Mouse (Mus musculus): ENCODE data around the gene Psenen. TPM values are rescaled to one million over a fixed set of nuclear protein-coding genes. Genes with fewer than 3 reads are reported as not detected.

The Psenen gene
- 10 to 100 TPM; 82.7 to 90.1 TPM for total RNA-seq (2021)

DNA sequence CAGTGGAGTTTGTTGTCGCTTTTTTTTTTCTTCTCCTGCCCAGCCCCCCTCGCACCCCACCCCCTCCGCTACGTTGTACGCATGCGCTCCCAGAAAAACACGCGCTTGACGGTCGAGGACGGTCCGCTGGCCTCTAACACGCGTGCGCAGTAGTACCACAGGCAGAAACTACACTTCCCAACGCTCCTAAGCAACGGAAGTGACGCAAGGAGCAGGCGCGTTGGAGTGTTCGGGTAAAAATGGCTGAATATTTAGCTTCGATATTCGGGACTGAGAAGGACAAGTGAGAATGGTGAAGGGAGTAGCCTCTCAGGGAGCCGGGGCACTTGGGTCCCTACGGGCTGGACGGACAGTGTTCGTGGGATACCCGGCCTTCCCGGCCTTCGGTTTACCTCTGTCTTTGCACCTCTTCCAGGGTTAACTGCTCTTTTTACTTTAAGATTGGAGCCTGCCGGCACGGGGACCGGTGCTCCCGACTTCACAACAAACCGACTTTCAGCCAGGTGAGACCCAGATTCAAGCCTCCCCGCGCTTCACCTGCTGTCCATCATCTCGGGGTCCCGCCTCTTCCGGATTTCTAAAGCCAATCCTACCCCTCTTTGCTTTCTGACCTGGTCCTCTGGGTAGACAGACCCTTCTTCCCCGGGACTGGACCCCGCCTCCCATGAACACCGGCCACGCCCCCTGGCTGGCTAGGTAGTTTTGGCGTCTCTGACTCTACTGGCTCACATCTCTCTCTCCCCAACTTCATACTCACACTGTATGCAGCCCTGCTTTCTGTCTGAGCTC is at the start of gene Psenen, which contains the start of the genes U2af1l4 and Gm49396:
TSS of gene Psenen (minus strand) at position 511 of the 789 bp plus-strand sequence.
TSS of gene U2af1l4 (plus strand) at position 185 of the 789 bp plus-strand sequence.
TSS of gene Gm49396 (plus strand) at position 228 of the 789 bp plus-strand sequence.
- intact Hi-C loops (cut with DNase I): loop anchor here (1.0 kb wide), 1 partner anchor 25 kb away; the partner anchor contains the start of gene Kmt2b

DNA sequence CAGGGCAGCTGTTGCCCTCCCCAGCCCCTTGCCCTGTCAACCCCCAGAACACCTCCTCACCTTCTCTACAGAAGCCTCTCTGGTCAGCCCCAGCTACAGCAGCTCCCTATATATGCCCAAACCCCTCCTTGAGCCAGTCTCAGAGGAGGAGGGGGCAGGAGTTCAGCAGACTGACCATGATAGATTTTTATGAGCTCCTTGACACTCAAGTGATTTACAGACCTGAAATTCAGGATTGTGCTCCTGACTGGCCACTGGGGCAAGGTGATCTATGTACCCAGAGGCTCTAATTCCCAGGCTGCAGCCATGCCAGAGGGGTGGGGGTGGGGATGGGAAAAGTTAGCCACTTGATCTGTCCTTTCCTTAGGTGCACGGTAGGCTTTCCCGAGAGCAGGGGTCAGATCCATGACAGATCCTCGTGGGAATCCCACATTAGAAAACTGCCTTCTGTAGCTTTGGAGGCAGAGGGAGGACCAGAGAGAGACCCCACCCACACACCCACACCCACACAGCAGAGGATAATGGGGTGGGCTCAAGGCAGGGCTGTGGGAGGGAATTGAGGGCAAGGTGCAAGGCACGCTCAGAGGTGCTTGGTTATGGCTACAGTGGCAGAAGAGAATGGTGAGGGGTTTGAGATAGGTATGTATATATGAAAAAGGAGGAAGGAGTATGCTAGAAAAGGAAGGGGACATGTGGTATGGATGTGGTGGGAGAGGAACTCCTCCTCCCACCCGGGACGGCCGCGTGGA is 49.4 kb upstream of the Psenen start, which contains the start of gene Upk1a:
TSS of gene Upk1a (minus strand) at position 194 of the 749 bp plus-strand sequence.
- intact Hi-C loops (cut with DNase I): loop anchor here (1.0 kb wide), 1 partner anchor 24 kb away; no protein-coding TSS in a partner anchor
- DNase-seq (ENCODE audit: low spot score in 2 of 2): no peak

More for the DNA sequence above, at the start of gene Psenen, which contains the start of the genes U2af1l4 and Gm49396:
- DNase-seq (ENCODE audit: low spot score in 2 of 2): peak; percentile 95 to 98

DNA sequence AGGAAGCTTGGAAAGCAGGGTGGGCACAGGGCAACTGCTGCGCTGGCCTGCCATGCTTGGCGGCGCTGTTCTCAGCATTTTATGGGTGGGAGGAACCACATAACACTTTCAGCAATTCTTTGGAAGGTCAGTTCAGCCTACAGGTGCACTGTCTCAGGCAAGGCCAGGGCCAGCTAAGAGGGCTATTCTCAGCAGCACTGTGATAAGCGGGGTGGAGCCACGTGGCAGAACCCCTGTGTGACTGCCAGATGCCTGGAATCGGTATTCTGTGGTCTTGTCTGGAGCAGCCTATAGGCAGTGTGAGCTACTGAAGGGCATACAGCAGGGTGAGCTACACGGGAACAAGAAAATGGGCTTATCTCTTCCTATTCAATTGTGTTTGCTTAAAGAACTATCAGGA is 46.6 kb upstream of the Psenen start:
- intact Hi-C loops (cut with DNase I): no loop called here
- DNase-seq (ENCODE audit: low spot score in 2 of 2): no peak

GRCm38 (mm10) chr7:30608476-30608875 is 45.0 kb upstream of the Psenen start:
- no peak for DNase-seq (ENCODE audit: low spot score in 2 of 2)
- intact Hi-C loops (cut with DNase I): no loop called here

DNA sequence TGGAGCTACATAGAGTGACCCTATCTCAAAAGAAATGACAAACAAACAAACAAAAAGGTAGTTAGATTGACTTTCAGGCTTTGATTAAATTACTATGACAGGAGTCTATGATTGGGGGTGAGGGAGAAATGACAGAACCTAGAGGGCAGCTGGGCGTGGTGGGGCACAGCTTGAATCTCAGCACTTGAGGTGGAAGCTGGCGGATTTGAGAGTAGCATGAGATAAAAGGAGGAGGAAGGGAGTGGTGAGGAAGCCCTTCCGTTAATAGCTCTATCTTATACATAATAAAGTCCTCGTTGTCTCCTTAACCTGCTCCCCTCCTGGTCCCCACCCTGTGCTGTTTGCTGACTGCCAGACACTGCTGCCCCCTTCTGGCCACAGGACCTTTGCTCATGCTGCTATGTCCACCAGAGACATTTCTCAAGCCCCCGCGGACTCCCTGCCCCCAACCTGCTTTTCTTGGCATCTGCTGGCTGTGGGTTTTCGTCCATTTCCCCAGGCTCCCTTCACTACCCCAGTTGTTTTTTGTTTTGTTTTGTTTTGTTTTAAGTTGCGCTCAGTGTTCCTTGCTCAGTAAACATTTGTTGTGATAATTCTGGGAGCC is 44.4 kb upstream of the Psenen start:
- intact Hi-C loops (cut with DNase I): loop anchor here (2.0 kb wide), 1 partner anchor 19 kb away; the partner anchor contains the start of gene Cox6b1
- no peak for DNase-seq (ENCODE audit: low spot score in 2 of 2)

DNA sequence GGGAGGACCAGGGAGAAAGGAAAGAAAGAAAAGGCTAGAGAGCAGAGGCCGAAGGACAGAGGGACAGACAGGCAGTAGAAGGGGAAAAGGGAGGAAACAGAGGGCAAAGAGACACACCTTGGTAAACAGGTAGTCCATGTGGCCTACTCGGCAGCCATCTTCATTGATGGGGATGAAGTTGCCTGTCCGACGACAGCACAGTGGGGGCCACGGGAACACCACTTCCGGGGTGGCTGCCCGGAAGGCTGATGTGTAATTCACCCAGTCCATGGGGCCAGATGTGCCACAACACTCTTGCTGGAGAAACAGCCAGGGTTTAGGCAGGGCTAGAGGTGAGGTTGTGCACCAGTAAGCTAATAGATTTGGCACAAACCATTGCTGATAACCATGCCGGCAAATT is 41.5 kb upstream of the Psenen start:
- DNase-seq (ENCODE audit: low spot score in 2 of 2): no peak
- intact Hi-C loops (cut with DNase I): no loop called here

- DNase-seq (ENCODE audit: low spot score in 2 of 2): no peak
- intact Hi-C loops (cut with DNase I): no loop called here
Observed at GRCm38 (mm10) chr7:30604424-30604823, 41.0 kb upstream of the Psenen start.

DNA sequence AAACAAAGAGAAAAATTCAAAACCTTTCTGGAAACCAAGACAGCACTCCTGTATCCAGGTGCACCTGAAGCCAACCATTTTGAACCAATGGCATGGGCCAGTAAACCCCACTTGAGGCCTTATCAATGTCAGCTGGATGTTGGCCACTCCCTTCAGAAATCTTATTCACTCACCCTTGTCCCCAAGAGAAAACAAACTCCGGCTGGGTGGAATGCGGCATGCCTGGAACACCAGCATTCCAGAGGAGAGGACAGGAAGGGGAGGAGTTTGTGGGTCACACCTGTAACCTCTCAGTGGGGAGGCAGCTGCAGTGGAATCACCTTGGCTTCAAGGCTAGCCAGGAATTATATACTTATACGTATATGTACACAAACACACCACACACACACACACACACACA is 39.2 kb upstream of the Psenen start:
- DNase-seq (ENCODE audit: low spot score in 2 of 2): no peak
- intact Hi-C loops (cut with DNase I): no loop called here

DNA sequence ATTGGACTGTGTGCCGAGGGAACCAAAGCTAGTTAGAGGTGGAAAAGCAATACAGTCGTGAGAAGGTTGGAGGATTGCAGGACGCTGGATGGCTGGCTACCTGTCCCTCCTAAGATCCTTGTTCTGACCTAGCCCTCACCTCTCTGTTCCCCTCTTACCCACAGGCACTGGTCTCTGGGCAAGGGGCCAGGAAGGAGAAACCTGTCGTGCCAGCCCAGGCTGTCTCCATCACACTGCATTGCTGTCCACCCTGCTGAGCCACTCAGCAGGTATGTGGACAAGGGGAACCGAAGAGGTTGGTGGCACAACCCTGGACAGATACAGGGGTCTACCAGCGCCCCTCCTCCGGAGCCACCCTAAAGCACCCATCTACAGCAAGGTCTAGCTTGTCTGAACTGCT is 37.2 kb upstream of the Psenen start:
- intact Hi-C loops (cut with DNase I): no loop called here
- DNase-seq (ENCODE audit: low spot score in 2 of 2): no peak

DNA sequence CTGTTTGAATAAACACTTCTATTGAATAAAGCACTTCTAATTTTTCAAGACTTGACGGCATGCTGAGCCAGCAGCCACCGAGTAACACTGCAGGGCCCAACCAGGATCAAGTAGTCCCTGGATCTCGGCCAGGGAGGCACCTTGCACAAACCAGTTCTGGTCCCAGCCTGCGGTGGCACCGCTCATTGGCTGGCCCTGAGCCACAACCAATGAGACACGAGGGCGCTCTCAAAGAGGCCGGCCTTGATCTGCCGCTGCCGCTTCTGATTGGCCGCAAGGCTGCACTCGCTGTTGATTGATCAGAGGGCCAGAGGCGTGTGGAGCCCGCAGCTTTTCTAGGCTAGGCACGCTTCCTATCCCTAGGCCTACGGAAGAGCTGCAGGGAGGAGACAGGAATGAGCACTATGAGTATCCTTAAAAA is 36.5 kb upstream of the Psenen start:
- DNase-seq (ENCODE audit: low spot score in 2 of 2): peak; percentile 90 to 95
- intact Hi-C loops (cut with DNase I): no loop called here

GRCm38 (mm10) chr7:30598786-30599185 is 35.4 kb upstream of the Psenen start, which contains the start of gene Zbtb32:
Zbtb32 (minus strand) TSS chr7:30598909.
- DNase-seq (ENCODE audit: low spot score in 2 of 2): no peak
- intact Hi-C loops (cut with DNase I): no loop called here

DNA sequence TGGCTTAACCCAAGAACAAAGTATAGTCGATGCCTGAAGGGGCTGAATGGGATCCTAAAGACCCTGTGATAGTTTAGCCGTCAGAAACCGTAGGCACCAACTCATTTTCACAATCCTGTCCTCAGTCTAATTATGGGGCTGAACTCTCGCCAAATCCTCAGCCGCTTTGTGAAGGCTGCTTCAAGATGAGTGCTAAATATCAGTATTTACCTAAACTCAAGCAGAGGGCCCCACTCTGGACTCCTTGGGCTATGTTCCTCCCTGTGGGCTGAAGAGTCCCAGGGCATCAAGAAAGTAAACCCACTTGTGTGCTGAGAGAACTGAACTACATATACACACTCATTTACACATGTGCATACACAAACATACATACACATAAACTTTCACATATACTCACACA is 33.4 kb upstream of the Psenen start:
- intact Hi-C loops (cut with DNase I): no loop called here
- no peak for DNase-seq (ENCODE audit: low spot score in 2 of 2)

DNA sequence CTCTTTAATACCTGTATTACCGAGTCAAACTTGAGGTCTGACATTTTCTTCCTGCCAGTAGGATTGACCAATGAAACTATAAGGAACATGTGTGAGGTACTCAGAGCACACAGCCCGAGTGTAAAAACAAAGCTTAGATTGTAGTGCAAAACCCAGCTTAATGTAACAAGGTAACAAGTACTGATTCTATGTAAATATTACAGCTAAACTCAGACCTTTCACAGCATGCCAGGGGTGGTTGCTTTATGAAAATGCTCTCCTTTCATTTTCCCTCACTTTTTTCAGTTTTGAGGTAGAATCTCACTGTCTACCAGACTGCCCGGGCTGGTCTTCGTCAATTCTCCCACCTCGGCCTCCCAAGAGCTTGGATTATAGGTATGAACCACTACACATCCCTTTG is 32.7 kb upstream of the Psenen start:
- no peak for DNase-seq (ENCODE audit: low spot score in 2 of 2)
- intact Hi-C loops (cut with DNase I): no loop called here

GRCm38 (mm10) chr7:30594510-30595024 is 31.1 kb upstream of the Psenen start:
- no peak for DNase-seq (ENCODE audit: low spot score in 2 of 2)
- intact Hi-C loops (cut with DNase I): no loop called here

DNA sequence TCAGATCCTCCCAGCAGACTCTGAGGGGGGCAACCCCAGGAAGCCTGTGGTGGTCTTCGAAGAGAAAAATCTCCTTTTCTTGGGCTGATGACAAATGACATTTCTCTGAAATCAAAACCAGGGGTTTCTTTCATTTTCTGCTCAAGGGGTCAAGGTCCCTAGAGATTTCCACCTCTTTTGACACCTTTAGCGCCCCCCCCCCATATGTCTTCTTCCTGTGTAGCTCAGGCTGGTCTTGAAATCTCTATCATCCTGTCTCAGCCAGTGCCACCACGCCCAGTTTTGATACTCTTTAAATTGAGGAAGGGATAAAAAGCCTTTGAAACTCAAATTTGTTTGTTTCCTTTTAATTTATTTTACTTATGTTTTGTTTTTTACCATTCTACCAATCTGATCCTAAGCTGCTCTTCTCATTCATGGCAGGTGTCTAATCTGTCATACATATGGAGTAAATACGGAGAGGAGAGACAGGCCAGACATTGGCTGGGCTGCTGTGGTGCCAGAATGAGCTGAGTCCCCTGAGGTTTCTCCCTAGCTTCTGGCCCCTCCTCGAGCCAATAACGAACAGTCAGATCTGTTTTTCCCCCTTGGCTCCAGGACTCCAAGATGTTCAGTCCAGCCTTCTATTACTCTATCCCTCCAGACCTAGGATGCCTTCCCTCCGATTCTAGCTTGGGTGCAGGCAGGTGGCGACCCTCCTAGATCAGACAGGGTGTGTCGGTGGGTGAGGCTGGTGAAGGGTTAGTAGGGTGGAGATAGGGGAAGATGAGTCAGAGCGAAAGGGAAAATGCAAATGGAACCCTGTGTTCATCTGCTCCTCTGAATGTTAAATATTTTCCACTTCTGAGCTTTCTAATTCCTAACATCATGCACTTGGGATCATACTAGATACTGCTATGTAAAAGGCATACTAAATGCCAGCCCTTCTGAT is 30.4 kb upstream of the Psenen start:
- DNase-seq (ENCODE audit: low spot score in 2 of 2): no peak
- intact Hi-C loops (cut with DNase I): no loop called here

DNA sequence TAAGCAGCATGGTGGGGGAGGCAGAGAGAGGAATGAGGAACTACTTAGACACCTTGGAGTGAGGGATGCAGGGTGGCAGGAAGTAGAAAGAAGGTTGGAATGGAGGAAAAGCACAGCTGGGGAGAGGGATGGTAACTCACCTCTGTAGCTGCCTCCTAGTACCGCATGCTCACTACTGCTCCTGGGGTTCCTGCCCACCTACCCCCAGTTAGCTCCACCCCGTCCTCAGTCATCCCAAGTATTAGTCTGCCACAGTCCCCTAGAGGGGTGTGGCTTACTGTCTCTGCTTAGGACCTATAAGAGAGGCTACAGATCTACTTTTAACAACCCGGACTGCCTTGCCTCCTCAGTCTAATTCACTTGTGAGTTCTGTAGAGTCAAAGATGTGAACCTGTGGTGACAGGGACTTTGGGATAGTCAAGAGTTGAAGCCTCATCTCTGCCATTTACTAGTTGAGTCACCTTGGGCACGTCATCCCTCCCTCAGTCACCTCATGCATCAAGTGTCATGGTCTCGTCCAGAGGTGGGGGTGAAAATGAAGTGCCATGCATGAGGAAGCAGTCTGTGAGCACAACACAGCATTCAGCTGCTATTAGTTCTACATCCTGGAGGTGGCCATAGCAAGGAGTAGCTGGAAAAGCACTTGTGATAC is 29.5 kb upstream of the Psenen start:
- intact Hi-C loops (cut with DNase I): no loop called here

DNA sequence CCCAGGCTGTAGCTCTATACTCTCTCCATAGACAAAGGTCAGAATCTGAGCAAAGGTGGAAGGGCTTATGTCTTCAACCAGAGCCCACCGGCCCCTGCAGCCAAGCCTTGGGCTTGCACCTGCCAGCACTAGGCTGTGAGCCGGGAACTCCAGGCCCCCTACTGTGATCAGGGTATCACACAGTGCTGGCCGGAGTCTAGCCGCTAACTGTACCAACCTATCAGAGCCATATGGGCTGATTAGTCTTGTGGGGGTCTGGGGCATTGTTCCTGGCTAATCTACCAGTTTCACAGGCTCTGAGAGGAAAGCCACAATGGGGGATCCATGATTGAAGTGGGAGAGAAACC is 28.2 kb upstream of the Psenen start:
- intact Hi-C loops (cut with DNase I): no loop called here
- DNase-seq (ENCODE audit: low spot score in 2 of 2): no peak

More for the DNA sequence above, 29.5 kb upstream of the Psenen start:
- DNase-seq (ENCODE audit: low spot score in 2 of 2): no peak

DNA sequence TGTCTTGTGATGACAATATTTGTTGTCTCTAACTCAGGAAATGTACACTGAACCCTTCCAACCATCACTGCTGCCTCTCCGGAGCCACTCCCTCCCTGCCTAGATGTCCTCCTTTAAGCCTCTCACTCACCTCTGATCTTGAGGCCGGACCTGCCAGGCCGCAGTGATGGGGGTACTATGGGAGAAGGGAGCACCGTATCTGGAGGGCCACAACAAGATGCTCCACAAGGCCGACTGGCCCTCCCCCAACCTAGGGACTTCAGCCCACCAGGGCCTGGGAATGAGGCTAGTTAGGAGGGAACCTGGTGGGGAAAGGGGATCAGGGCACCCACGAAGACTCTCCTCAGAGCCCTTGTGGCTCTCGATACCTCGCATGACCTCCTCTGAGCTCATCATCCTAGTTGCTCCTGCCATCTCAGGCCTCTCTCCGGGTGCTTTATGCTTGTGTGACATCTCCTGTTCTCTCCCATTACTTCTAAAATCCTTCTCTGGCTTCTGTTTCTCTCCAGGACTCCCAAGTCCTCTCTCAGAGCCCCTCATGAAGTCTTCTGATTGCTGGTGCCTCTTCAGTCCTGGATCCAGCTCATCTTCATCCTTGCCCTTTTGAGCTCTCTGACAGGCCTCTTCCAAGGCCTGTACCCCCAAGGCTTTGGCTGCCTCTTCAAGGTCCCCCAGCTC is 27.6 kb upstream of the Psenen start:
- intact Hi-C loops (cut with DNase I): no loop called here
- DNase-seq (ENCODE audit: low spot score in 2 of 2): no peak
